Mouse (Mus musculus) heart, postnatal 14 days (tissue): ENCODE measurements at regions not wholly inside any gene's neighbourhood (a gene's known extent, or its start where the extent isn't known, plus 50 kb on each side); places are given as distances from the start of the nearest gene placed in this dataset.

Source experiments
- DNase-seq, 2 experiments: peaks; one replicate each; pipeline ENCODE4 v3.0.0; 2021 to 2022
- intact Hi-C: fragments of 180-260 bp; cut with DNase I; formaldehyde crosslinking; loops from one replicate; pipeline ENCODE4 v1.15.1; 2025

DNA sequence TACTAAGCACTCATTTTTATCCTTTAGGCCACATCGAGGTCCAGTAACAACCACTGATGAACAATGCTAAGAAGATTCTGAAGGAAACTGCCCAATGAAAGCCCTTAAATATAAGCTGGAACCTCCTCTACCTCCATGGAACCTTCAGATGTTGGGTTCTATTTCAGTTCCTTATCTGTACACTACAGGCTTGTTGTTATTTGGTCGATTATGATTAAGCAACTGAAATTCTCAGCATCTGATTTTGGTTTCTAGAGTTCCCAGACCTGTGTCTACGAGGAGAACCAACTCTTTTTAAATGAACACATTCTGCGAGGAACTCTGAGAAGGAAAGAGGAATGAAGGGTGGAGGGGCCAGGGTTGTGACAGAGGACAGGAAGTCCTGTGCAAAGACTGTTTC is 253.5 kb downstream of the Ndfip2 start:
- DNase-seq = no peak
- intact Hi-C loops = no loop called here

DNA sequence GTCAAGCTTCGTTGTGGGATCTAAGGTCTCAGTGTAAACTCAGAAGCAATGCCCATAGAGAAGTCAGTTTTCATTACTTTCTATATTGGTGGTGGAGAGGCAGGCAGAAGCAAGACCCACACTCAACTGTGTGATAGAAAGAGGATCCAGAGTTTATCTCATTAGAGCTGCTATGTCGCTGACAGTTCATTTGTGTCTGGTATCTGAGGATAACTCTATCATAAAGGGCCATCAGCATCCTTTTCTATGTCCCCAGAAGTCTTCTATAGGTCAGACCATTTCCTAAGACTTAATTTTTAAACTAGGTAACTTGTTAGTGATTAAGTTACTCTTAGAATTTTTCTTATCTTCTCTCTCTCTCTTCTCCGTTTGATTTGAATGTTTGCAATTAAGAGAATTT is 252.8 kb downstream of the Ndfip2 start:
- intact Hi-C loops = no loop called here
- no peak for DNase-seq

GRCm38 (mm10) chr14:105505261-105505660 is 246.9 kb downstream of the Ndfip2 start:
- intact Hi-C loops = no loop called here
- no peak for DNase-seq

DNA sequence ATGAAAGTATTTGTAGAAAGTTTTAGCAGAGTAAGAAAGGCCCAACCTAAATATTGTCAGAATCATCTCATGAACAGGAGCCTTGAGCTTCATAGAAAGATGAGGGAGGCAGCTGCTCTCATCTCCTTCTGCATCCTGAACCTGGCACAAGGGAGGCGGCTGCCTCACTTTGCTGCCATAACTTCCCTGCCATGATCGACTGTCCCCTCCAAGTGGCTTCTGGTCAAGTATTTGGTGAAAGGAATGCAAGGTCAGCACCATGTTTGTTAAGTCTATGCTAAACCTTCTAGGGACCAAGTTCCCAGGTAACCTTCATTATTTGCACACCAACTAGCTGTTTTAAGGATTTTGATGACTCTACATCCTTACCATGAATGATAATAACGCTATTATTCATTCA is 246.0 kb downstream of the Ndfip2 start:
- intact Hi-C loops = loop anchor here (5.0 kb wide), 1 partner anchor 228 kb away; no protein-coding TSS in a partner anchor
- DNase-seq = no peak

DNA sequence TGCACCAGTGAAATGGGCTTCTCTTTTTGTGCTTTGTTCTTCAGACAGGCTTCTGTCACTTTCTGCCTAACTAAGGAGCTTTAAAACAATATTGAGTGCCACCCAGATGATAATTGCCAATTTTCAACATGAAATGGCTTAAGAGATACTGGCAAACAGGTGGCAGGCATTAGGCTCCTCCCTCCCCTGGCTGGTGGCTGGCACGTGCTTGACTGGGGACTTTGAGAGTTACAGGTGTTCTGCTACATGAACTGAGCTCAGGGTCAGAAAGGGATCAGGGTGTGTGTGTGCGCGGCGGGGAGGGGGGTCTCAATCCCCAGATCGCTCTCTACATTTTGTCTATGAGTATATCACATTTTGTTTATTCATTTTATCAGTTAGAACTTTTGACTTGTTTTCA is 245.4 kb downstream of the Ndfip2 start:
- intact Hi-C loops = loop anchor here (5.0 kb wide), 1 partner anchor 228 kb away; no protein-coding TSS in a partner anchor
- DNase-seq = no peak

DNA sequence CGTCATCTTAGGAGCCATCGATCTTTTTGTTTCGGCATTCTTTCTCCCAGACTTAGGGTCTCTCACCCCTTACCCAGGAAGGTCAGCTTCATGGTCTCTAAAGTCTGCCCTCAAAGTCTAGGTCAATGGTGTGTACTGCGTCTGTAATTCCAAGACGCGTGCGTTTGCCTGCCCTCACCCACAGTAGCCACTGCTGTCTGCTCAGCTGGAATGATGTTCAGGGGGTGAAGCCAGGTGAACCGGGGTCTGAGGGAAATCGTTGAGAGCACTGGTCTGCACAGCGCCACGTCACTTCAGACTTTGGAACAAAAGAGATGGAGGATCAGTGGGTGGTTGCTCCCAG is 244.2 kb downstream of the Ndfip2 start:
- intact Hi-C loops = loop anchor here (5.0 kb wide), 1 partner anchor 230 kb away; no protein-coding TSS in a partner anchor
- DNase-seq = no peak

- intact Hi-C loops = loop anchor here (5.0 kb wide), 1 partner anchor 230 kb away; no protein-coding TSS in a partner anchor
- DNase-seq = no peak
Measured at GRCm38 (mm10) chr14:105501792-105502632, 243.6 kb downstream of the Ndfip2 start.

DNA sequence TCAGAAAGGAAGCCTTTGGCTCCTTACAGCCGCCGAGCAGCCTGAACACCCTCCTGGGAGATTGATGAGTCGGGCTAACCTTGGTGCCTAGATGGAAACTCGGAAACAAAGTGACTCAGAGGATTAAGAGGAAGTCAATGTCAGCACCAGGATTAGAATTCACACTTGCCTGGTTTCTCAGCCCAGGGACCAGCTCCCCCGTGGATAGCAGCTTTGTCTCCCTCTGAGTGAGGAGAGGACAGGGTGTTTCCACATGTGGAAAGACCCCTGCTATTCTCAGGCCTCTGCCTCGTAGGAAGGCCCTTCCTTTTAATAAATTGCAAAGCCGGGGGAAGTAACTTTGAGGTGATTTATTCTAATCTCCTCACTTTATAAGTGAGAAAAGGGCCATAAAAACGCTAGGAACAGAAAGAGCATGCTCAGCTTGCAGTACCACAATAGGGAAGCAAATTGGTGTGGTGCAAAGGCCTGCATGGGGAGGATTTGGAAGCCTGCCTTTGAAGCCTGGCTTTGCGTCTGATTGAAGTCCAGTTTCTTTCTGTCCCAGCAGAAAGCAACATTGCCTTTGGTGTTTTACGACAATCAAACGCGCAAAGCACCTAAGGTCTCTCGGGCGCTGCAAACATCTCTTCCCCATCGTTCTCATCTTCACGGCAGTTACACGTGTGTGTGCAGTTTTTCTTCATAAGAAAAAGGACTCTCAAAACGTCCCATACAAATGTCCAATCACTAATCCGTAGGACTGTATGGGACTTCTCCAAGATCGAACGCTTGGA is 242.8 kb downstream of the Ndfip2 start:
- DNase-seq = no peak
- intact Hi-C loops = loop anchor here (5.0 kb wide), 1 partner anchor 231 kb away; no protein-coding TSS in a partner anchor

GRCm38 (mm10) chr14:105499319-105499895 is 241.0 kb downstream of the Ndfip2 start:
- intact Hi-C loops = no loop called here

GRCm38 (mm10) chr14:105498155-105498906 is 240.0 kb downstream of the Ndfip2 start:
- intact Hi-C loops = no loop called here
- DNase-seq = no peak

More at GRCm38 (mm10) chr14:105499319-105499895, 241.0 kb downstream of the Ndfip2 start:
- no peak for DNase-seq

- intact Hi-C loops = no loop called here
- no peak for DNase-seq
Measured at GRCm38 (mm10) chr14:105495161-105495560, 236.8 kb downstream of the Ndfip2 start.

- intact Hi-C loops = no loop called here
- no peak for DNase-seq
Measured at GRCm38 (mm10) chr14:105494415-105494814, 236.0 kb downstream of the Ndfip2 start.

DNA sequence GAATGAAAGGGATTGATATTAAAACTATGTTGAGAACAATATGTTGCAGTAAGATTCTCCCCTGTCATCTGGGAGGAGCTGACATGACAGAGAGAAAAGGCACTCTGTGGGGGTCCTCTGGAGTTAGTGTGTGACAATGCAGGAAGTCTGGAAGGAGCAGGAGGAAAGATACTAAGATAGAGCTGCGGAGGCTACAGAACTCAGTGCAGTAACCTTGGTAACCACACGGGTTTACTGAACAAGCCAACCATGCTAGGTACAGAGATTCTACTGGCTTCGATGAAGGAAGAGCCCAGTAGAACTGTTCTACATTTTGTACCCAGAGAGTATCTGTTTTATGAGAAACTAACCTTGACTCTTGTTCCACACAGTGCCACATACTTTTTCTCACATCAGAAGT is 231.8 kb downstream of the Ndfip2 start:
- intact Hi-C loops = no loop called here

DNA sequence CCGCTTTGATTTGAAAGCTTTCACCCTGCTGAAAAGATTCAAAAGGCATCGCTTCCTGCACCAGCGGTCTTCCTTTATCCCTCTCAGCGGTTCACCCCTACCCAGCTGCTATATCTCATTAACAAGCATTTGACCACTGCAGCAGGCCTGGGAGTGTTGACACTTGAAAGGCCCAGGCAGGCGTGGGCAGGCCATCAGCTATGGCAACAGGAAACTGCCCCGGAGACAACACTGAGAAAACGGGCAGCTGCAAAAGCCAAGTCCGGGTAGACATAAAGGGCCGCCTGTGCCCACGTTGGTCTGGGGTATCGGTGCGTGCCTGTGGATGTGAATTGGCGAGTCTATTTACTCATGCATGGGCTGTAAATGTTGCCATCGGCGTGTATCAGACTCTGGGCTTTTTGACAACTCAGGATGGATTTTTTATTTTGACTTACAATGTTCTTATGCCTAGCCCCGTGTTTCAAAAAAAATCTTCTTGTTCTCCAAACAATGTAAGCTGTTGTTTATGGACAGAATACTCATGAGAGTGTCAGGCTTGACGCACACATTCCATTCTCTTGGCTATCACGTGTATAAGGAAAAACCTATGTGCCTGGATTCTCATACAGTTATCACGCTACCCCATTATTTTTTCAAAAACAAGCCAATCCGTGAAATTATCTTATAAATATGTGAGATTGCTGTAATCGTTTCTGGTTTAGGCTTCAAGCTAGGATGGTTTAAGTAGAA is 225.1 kb downstream of the Ndfip2 start:
- intact Hi-C loops = loop anchor here (10.0 kb wide), 1 partner anchor 169 kb away; no protein-coding TSS in a partner anchor

More for the DNA sequence above, 231.8 kb downstream of the Ndfip2 start:
- no peak for DNase-seq

GRCm38 (mm10) chr14:105482644-105483351 is 224.4 kb downstream of the Ndfip2 start:
- DNase-seq = peak in 1 of 2 experiments; percentile 33
- intact Hi-C loops = loop anchor here (10.0 kb wide), 1 partner anchor 168 kb away; no protein-coding TSS in a partner anchor

More for the DNA sequence above, 225.1 kb downstream of the Ndfip2 start:
- DNase-seq = peak; percentile 46 to 55

DNA sequence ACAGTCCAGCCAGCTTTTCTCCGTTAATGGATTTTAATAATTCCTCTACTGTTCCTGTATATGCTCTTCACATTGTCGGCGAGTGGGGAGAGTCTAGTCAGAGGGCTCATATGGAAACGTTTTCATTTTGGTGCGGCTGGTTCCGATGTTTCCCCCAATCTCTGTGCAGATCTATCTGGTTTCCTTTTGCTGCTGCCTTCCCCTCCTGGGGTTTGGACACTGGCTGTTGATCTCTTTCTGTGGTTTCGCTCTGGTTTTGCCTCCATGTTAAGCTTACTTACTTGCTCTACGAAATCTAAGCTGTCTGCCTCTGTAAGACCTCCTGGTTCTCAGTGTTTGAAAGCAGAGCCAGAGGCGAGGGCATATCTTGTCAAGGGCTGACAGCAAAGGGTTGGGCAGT is 221.7 kb downstream of the Ndfip2 start:
- intact Hi-C loops = loop anchor here (10.0 kb wide), 1 partner anchor 165 kb away; no protein-coding TSS in a partner anchor
- no peak for DNase-seq

DNA sequence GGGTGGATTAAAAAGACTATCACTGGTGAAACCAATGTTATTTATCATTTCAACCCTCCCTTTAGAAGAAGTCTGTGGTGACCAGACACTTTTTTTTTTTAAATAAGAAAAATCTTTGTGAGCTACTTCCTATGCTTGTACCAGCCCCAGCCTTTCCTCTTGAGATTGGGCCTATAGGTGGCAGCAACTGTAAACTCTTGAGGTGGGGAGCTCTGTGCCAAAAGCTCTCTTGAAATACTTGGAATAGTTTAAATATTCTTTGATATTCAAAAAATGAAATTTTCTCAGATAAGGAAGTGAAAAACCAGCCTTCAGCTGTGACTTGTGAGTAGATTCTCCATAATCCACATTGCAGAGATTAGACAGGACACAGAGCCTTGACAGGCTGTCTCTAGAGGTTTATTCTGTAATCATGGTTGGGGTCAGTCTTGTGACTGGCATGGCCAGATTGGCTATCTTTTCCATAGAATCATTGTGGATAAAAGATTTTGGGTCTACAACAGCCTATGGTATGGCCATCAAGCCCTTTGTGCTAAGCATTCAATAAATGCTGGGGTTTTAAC is 216.7 kb downstream of the Ndfip2 start:
- intact Hi-C loops = loop anchor here (5.0 kb wide), 2 partner anchors 78 to 422 kb away; partner anchors contain the start of gene Spry2
- DNase-seq = peak in 1 of 2 experiments; percentile 18

DNA sequence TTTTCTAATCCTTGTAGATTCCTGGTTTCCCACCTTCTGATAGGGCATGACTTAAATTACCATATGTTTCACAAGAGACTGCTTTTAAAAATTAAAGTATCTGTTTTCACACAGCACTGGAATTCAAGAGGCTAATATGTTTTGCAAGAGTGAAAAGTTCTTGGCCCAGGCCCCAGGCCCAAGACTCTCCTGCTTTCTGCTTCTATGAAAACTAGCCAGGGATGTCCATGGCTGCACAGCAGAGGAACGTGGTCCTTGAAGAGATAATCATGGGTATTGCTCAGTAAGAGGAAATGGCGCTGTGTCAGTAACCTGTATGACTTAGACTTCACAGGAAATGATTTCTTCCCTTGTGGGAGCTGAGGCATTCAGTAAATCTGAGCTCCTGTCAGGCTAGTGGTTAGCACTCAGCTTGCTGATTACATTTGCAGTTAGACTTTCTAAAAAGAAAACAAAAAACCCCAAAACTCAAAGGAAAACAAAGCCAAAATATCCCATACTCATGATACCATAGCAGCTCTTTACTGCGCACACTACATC is 190.6 kb downstream of the Ndfip2 start:
- intact Hi-C loops = no loop called here
- no peak for DNase-seq
